ENCODE assay signal across 8 mouse cellular contexts in the genomic region with DNA sequence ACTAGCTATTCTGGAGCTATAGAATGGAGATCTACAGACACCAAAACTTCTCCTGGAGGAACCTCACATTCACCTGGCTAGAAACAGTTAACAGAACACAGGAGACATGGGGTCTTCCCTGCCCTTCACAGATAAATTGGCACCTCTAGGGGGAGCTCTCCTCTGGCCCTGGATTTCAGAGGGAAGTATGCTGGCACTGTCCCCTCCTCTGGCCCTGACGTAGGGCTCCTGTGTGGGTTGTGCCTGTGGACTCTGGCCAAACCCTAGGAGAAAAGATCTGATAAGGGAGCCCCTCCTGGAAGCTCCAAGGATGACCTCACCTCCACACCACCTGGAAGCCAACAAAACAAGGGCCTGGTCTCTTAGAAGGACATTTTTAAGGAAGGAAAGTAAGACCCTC.
DNase-seq lines count a peak whose midpoint lies in the region; ATAC-seq and TF ChIP-seq lines count a peak whose summit lies in the region.

No protein-coding gene starts in this region.

- no peaks in the 10 kb centered on the region for H3K4me1 ChIP-seq in liver, postnatal 0 days (ENCODE audit: insufficient read depth)

- ATAC-seq in cerebellum, adult (ENCODE audit: insufficient number of reproducible peaks, low FRiP score, low TSS enrichment): no peak
- ATAC-seq in liver, postnatal 0 days: peak; percentile 96

- H3K36me3 ChIP-seq in liver, postnatal 0 days (replicated peaks; ENCODE audit: insufficient read depth, low read length): no peaks in the 10 kb centered on the region

- no peak for TF ChIP-seq EP300 in liver, postnatal 0 days (IDR thresholded peaks at IDR 0.05; ENCODE audit: low read depth)

- H3K9ac ChIP-seq in liver, postnatal 0 days (replicated peaks): no peak overlapping the region

- no peak overlapping the region for H3K4me3 ChIP-seq in liver, postnatal 0 days (ENCODE audit: low read depth, low read length)

- TF ChIP-seq CTCF in liver, postnatal 0 days (IDR thresholded peaks at IDR 0.05; ENCODE audit: low read depth): peak; percentile 65

- no peaks in the 10 kb centered on the region for H3K27me3 ChIP-seq in liver, postnatal 0 days (ENCODE audit: insufficient read depth, low read length)

- peak; percentile 25 to 37 for DNase-seq in cerebellum, postnatal 10 days
- DNase-seq in urinary bladder, postnatal 14 days (ENCODE audit: low spot score): peak; percentile 56
- DNase-seq in urinary bladder, adult 18-20 months (ENCODE audit: low spot score in 2 of 2): no peak
- DNase-seq in liver, postnatal 0 days: peak; percentile 60
- DNase-seq in yolk sac, embryonic 10.5 days (ENCODE audit: low spot score): peak; percentile 85
- no peak for DNase-seq in urinary bladder, adult 2 months (ENCODE audit: low spot score)
- DNase-seq in left cerebral cortex, adult 9 months (ENCODE audit: low spot score in 2 of 2): no peak

- WGBS in liver, postnatal 0 days (ENCODE audit: insufficient replicate concordance): 29% methylated on average over 1 of the region's 1 CpGs

- H3K4me2 ChIP-seq in liver, postnatal 0 days (ENCODE audit: low read depth, low read length): no peak overlapping the region

- no peaks in the 10 kb centered on the region for H3K9me3 ChIP-seq in liver, postnatal 0 days (ENCODE audit: low read length)

- H3K27ac ChIP-seq in liver, postnatal 0 days (ENCODE audit: low read depth): no peak overlapping the region

Comparison
In these comparisons a context has a peak if more than half of its experiments do, and no peak if none do; other contexts are left out.
1. DNase-seq: peak in cerebellum, postnatal 10 days (2 of 2), urinary bladder, postnatal 14 days (single experiment), liver, postnatal 0 days (single experiment) and yolk sac, embryonic 10.5 days (single experiment); none in urinary bladder, adult 18-20 months (0 of 2), urinary bladder, adult 2 months (single experiment) and left cerebral cortex, adult 9 months (0 of 2).